Mouse (Mus musculus): ENCODE data around the gene Cnih3. TPM values are rescaled to one million over a fixed set of nuclear protein-coding genes. Genes with fewer than 3 reads are reported as not detected.

Gene Cnih3
- polyA plus RNA-seq, 1 experiment, result 2.7 TPM

DNA sequence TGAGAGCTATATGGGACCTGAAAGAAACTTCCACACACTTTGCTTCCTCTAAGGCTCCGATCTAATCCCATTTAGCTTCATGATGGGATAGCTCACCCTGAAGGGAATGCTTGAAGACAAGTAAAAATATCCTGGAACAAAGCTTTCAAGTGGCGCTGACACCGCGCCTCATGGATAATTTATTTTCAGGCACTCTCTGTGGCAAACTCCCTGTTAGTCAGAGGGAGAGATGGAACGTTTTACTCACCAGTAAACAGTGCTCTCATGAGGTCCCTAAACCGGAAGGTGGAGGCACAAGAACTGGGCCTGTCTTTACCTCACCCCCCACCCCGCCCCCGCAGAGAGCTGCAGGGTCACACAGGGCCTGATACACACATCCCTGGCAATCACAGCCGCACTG, 64.4 kb downstream of the Cnih3 start:
- Histone ChIP-seq H3K4me1 (ENCODE audit: control insufficient read depth, insufficient read depth, low read length) (no peaks in the 10 kb centered on the region; the same call in none of the 2 replicates), H3K4me3 (replicated peaks; ENCODE audit: control insufficient read depth, low read depth, low read length) (no peak overlapping the region), H3K27ac (ENCODE audit: control insufficient read depth, insufficient read depth, low read depth, low read length, poor library complexity) (no peak overlapping the region)
- TF ChIP-seq POLR2A (IDR thresholded peaks at IDR 0.05; ENCODE audit: borderline replicate concordance, control insufficient read depth, low read depth, low read length) (no peak), CTCF (IDR thresholded peaks at IDR 0.05; ENCODE audit: control insufficient read depth, insufficient read depth, low read length) (no peak)
- 78% methylated on average over 9 of the region's 9 CpGs for WGBS

DNA sequence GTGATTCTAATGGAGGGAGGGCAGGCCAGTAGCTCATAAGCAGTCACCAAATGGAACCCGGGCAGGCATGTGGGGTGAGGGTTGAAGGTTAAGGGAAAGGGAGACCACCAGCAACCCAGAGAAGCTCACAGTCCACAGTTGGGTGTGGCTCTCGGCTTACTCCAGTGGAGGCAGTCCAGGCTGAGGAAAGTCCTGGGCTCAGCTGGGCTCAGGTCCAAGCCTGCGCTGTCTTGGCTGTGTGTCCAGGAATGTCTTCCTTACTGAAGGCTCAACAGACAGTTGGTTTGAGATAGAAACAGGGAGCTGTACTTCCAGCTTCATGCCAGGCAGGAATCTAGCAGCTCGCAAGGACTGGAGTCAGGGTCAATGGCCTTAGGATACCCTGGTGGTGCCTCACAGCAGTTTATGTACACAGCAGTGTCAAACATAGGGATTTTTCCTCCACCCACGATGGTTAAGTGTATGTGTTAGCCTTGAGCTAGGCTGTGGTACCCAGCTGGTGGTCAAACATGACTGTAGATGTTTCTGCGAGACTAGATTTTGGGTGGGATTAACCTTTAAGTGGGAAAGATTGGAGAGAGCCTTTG, 65.6 kb downstream of the Cnih3 start:
- WGBS, result 75% methylated on average over 6 of the region's 6 CpGs

DNA sequence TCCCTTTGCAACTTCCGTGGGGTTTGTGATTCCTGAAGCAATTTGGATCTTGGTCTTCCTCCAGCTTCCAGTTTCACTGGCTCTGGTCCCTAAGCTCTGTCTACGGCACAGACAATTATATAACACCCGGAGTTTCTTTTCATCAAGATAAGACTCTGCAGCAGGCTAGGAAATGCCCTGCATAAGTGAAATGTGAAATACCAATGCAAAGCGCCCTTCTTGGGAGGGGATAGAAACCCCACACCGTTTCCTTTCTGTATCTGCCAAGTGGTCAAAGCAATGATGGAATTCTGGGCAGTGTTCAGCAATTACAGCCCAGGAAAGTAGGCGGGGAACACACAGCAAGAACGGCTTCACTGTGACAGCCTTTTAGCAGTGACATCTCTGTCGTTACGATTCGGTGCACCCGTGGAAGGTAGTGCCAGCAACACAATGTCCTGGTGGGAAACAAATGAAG, 67.7 kb downstream of the Cnih3 start:
- H3K27ac ChIP-seq (ENCODE audit: control insufficient read depth, insufficient read depth, low read depth, low read length, poor library complexity), result no peak overlapping the region
- 64% methylated on average over 11 of the region's 11 CpGs for WGBS
- TF ChIP-seq POLR2A (IDR thresholded peaks at IDR 0.05; ENCODE audit: borderline replicate concordance, control insufficient read depth, low read depth, low read length) (no peak), CTCF (IDR thresholded peaks at IDR 0.05; ENCODE audit: control insufficient read depth, insufficient read depth, low read length) (no peak)
- H3K4me3 ChIP-seq (replicated peaks; ENCODE audit: control insufficient read depth, low read depth, low read length), result no peak overlapping the region
- H3K4me1 ChIP-seq (ENCODE audit: control insufficient read depth, insufficient read depth, low read length), result no peaks in the 10 kb centered on the region; the same call in none of the 2 replicates

More for the DNA sequence above, 65.6 kb downstream of the Cnih3 start:
- H3K27ac ChIP-seq (ENCODE audit: control insufficient read depth, insufficient read depth, low read depth, low read length, poor library complexity), result no peak overlapping the region
- H3K4me3 ChIP-seq (replicated peaks; ENCODE audit: control insufficient read depth, low read depth, low read length), result no peak overlapping the region
- no peaks in the 10 kb centered on the region; the same call in none of the 2 replicates for H3K4me1 ChIP-seq (ENCODE audit: control insufficient read depth, insufficient read depth, low read length)
- no peak for TF ChIP-seq POLR2A (IDR thresholded peaks at IDR 0.05; ENCODE audit: borderline replicate concordance, control insufficient read depth, low read depth, low read length)
- no peak for TF ChIP-seq CTCF (IDR thresholded peaks at IDR 0.05; ENCODE audit: control insufficient read depth, insufficient read depth, low read length)

DNA sequence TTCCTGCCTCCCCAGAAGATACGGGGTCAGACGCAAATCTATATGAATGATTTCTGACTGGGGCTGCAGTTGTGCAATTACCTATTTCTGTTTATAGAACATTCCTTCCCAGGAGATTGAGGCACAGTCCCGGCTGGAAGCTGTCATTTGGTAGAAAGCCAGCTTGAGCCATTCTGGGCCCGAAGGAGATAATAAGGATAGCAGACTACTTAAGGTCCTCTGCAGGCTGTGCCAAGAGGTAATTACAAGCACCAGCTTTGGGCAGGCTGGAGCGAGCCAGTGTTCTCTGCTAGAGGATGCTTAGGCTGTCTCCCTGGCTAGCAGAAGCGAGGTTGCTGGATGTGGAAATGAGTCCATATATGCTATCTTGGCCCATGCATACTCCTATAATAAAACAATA, 70.4 kb downstream of the Cnih3 start:
- Histone ChIP-seq H3K4me3 (replicated peaks; ENCODE audit: control insufficient read depth, low read depth, low read length) (no peak overlapping the region), H3K27ac (ENCODE audit: control insufficient read depth, insufficient read depth, low read depth, low read length, poor library complexity) (no peak overlapping the region), H3K4me1 (ENCODE audit: control insufficient read depth, insufficient read depth, low read length) (no peaks in the 10 kb centered on the region)
- no peak for TF ChIP-seq POLR2A (IDR thresholded peaks at IDR 0.05; ENCODE audit: borderline replicate concordance, control insufficient read depth, low read depth, low read length)
- TF ChIP-seq CTCF (IDR thresholded peaks at IDR 0.05; ENCODE audit: control insufficient read depth, insufficient read depth, low read length), result no peak
- 79% methylated on average over 6 of the region's 6 CpGs for WGBS

DNA sequence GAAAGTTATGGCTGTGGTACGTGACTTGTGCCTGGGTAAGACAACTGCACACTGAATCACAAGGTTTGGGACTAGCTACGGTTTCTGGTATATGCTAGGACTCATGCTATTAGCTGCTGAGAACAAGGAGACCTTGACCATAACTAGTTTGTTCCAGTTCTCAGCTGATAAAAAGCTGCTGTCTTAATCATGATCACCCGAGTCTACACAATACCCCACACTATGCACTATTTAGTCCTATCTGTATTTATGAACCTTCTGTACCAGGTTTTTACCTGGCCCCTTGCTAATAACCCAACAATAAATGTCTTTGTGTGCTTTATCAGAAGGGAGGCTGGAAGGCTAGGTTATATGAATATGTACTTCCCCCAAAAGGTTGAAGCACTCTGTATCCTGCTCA, 72.5 kb downstream of the Cnih3 start:
- H3K4me1 ChIP-seq (ENCODE audit: control insufficient read depth, insufficient read depth, low read length), result no peaks in the 10 kb centered on the region
- TF ChIP-seq POLR2A (IDR thresholded peaks at IDR 0.05; ENCODE audit: borderline replicate concordance, control insufficient read depth, low read depth, low read length) (no peak), CTCF (IDR thresholded peaks at IDR 0.05; ENCODE audit: control insufficient read depth, insufficient read depth, low read length) (no peak)
- 72% methylated on average over 3 of the region's 3 CpGs for WGBS
- no peak overlapping the region for H3K27ac ChIP-seq (ENCODE audit: control insufficient read depth, insufficient read depth, low read depth, low read length, poor library complexity)
- H3K4me3 ChIP-seq (replicated peaks; ENCODE audit: control insufficient read depth, low read depth, low read length), result no peak overlapping the region

DNA sequence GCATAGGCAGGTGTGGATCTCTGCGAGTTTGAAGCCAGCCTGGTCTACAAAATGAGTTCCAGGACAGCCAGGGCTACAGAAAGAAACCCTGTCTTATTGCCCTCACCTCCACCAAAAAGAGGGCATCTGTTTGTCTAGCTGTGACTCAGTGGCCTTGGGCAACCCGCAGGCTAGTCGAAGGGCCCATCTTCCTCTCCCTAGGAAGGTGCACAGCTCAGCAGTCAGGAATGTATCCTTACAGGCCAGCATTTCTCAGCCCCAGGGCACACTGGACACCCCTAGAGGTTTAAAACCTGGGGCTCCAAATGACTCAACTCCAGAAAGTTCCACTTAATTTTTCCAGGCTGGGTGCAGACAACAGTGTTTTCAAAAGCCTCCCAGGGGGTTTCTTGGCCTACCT, 73.0 kb downstream of the Cnih3 start:
- no peaks in the 10 kb centered on the region for H3K4me1 ChIP-seq (ENCODE audit: control insufficient read depth, insufficient read depth, low read length)
- no peak overlapping the region for H3K27ac ChIP-seq (ENCODE audit: control insufficient read depth, insufficient read depth, low read depth, low read length, poor library complexity)
- WGBS, result 82% methylated on average over 3 of the region's 3 CpGs
- H3K4me3 ChIP-seq (replicated peaks; ENCODE audit: control insufficient read depth, low read depth, low read length), result no peak overlapping the region
- TF ChIP-seq CTCF (IDR thresholded peaks at IDR 0.05; ENCODE audit: control insufficient read depth, insufficient read depth, low read length) (no peak), POLR2A (IDR thresholded peaks at IDR 0.05; ENCODE audit: borderline replicate concordance, control insufficient read depth, low read depth, low read length) (no peak)

DNA sequence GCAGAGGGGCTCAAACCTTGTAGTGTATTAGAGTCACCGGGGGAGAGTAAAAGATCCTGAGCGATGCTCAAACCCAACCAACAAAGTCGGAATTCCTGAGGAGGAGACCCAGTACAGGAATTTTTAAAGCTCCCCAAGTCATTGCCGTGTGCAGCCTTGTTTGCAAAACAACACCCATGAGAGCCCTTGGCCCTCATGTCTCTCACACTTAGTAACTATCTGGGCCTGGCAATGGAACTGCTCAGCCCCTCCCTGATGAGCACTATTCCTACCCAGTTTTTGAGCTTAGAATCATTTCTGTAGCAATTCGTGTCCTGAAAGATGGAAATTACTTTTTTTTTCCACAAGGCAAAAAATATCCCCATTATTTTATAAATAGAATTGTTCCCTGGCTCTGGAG, 74.0 kb downstream of the Cnih3 start:
- 77% methylated on average over 5 of the region's 5 CpGs for WGBS
- TF ChIP-seq POLR2A (IDR thresholded peaks at IDR 0.05; ENCODE audit: borderline replicate concordance, control insufficient read depth, low read depth, low read length) (no peak), CTCF (IDR thresholded peaks at IDR 0.05; ENCODE audit: control insufficient read depth, insufficient read depth, low read length) (no peak)
- no peak overlapping the region for H3K4me3 ChIP-seq (replicated peaks; ENCODE audit: control insufficient read depth, low read depth, low read length)
- H3K27ac ChIP-seq (ENCODE audit: control insufficient read depth, insufficient read depth, low read depth, low read length, poor library complexity), result no peak overlapping the region
- H3K4me1 ChIP-seq (ENCODE audit: control insufficient read depth, insufficient read depth, low read length), result no peaks in the 10 kb centered on the region

DNA sequence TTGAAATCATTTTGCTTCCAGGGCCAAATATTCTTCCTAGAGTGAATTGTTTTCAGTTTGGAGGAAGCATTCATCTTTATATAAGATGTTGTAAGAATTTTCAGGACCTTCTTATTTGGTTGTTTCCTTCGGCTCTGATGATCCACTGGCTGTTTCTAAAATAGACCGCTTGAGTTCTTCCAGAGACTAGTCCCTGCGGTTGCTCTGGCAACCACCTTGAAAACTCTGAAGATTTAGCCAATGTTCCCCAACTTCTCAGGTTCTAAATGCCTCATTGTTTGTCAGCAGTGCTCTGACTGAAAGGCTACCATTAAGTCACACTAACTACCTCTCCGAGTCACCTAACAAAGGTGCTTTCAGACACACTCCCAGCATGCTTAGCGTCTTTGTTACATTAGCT, 80.8 kb downstream of the Cnih3 start:
- 84% methylated on average over 5 of the region's 5 CpGs for WGBS

DNA sequence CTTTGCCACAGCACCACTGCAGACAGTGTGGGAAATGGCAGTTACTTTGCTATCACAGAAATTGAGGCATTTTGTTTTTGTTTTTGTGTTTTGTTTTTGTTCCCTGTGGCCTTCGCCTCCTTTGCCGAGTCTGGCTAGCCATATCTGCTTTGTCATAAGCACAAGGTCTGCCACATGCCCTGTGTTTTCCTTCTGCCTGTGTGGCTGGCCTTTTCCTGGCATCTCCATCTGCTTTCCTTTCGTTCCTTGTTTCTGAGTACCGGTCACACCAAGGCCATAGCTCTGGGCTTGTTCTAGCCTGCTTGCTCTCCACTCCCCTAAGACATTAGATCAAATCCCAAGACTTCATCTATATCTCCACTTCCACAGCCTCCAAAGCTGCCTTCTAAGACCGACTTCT, 83.0 kb downstream of the Cnih3 start:
- no peaks in the 10 kb centered on the region for H3K4me1 ChIP-seq (ENCODE audit: control insufficient read depth, insufficient read depth, low read length)
- no peak overlapping the region for H3K27ac ChIP-seq (ENCODE audit: control insufficient read depth, insufficient read depth, low read depth, low read length, poor library complexity)
- TF ChIP-seq POLR2A (IDR thresholded peaks at IDR 0.05; ENCODE audit: borderline replicate concordance, control insufficient read depth, low read depth, low read length), result no peak
- no peak for TF ChIP-seq CTCF (IDR thresholded peaks at IDR 0.05; ENCODE audit: control insufficient read depth, insufficient read depth, low read length)
- 73% methylated on average over 5 of the region's 5 CpGs for WGBS
- H3K4me3 ChIP-seq (replicated peaks; ENCODE audit: control insufficient read depth, low read depth, low read length), result no peak overlapping the region

More for the DNA sequence above, 80.8 kb downstream of the Cnih3 start:
- Histone ChIP-seq H3K4me1 (ENCODE audit: control insufficient read depth, insufficient read depth, low read length) (no peaks in the 10 kb centered on the region), H3K27ac (ENCODE audit: control insufficient read depth, insufficient read depth, low read depth, low read length, poor library complexity) (no peak overlapping the region), H3K4me3 (replicated peaks; ENCODE audit: control insufficient read depth, low read depth, low read length) (no peak overlapping the region)
- TF ChIP-seq CTCF (IDR thresholded peaks at IDR 0.05; ENCODE audit: control insufficient read depth, insufficient read depth, low read length), result no peak
- TF ChIP-seq POLR2A (IDR thresholded peaks at IDR 0.05; ENCODE audit: borderline replicate concordance, control insufficient read depth, low read depth, low read length), result no peak

All from bone marrow, adult 2 months (tissue).